Mouse (Mus musculus) midbrain, embryonic 16.5 days (tissue): Measurements from ENCODE around the gene Col23a1. TPM values are rescaled to one million over a fixed set of nuclear protein-coding genes. Genes with fewer than 3 reads are reported as not detected.

Source experiments
- ATAC-seq: fragments of 200-750 bp; cut with Nextera tagmentation; 2 replicates; pipeline ENCODE4 v1.8.0; 2017; ENCODE audit warnings: moderate TSS enrichment
- H3K27ac ChIP-seq: fragments of 300-500 bp; sonication (generic); 2 replicates; pipeline ENCODE4 v1.5.1; 2014; ENCODE audit warnings: mild to moderate bottlenecking, low read length, mixed read lengths
- H3K27me3 ChIP-seq: fragments of 300-500 bp; sonication (generic); 2 replicates; pipeline ENCODE4 v1.6.1; 2014; ENCODE audit warnings: low read depth, low read length, mixed read lengths; ENCODE audit not compliant: control insufficient read depth, insufficient read depth
- H3K36me3 ChIP-seq: fragments of 300-500 bp; sonication (generic); 2 replicates; pipeline ENCODE4 v1.6.1; 2014; ENCODE audit warnings: mild to moderate bottlenecking, low read length, moderate library complexity, mixed read lengths; ENCODE audit not compliant: control insufficient read depth, insufficient read depth
- H3K4me1 ChIP-seq: fragments of 300-500 bp; sonication (generic); 2 replicates; pipeline ENCODE4 v1.6.1; 2014; ENCODE audit warnings: mild to moderate bottlenecking, low read length, mixed read lengths; ENCODE audit not compliant: control insufficient read depth, insufficient read depth
- H3K4me2 ChIP-seq: fragments of 300-500 bp; sonication (generic); 2 replicates; pipeline ENCODE4 v1.6.1; 2014; ENCODE audit warnings: mild to moderate bottlenecking, low read length, mixed read lengths
- H3K4me3 ChIP-seq: fragments of 300-500 bp; sonication (generic); 2 replicates; pipeline ENCODE4 v1.5.1; 2014; ENCODE audit warnings: low read depth, mild to moderate bottlenecking, low read length, moderate library complexity, mixed read lengths
- H3K9ac ChIP-seq: fragments of 300-500 bp; sonication (generic); 2 replicates; pipeline ENCODE4 v1.6.1; 2014; ENCODE audit warnings: low read depth, low read length, mixed read lengths
- H3K9me3 ChIP-seq: fragments of 300-500 bp; sonication (generic); replicated peaks from 2 replicates; pipeline ENCODE4 v1.6.1; 2014; ENCODE audit warnings: mild to moderate bottlenecking, low read length, mixed read lengths; ENCODE audit not compliant: control insufficient read depth, poor library complexity, severe bottlenecking
- WGBS: fragments of 180-500 bp; shearing (Covaris S2); extraction: QIAGEN DNeasy Blood & Tissue Kit; methylation state at CpG from one replicate; pipeline ENCODE4 v1.1.7; 2014; 5-methylcytosine and 5-hydroxymethylcytosine counted together
- polyA plus RNA-seq: library from polyadenylated mRNA; unstranded; fragments of >200 nt; fragmentation: Nextera tagmentation; extraction: Ambion mirVana; gene quantifications from 2 replicates; pipeline ENCODE4 v1.2.1, GENCODE M21; 2015

Gene Col23a1
- polyA plus RNA-seq, 1 experiment from 2014 or later: 3.0 TPM

- H3K4me3 ChIP-seq: no peak overlapping the region
- no peak overlapping the region for H3K27ac ChIP-seq
- no peaks in the 10 kb centered on the region for H3K27me3 ChIP-seq
- H3K4me1 ChIP-seq: peaks cover 16% of the 10 kb centered on the region
- no peak overlapping the region for H3K9ac ChIP-seq
- ATAC-seq: no peak
- H3K4me2 ChIP-seq: no peak overlapping the region
- WGBS: 21% methylated on average over 8 of the region's 8 CpGs
- no peaks in the 10 kb centered on the region for H3K9me3 ChIP-seq
- H3K36me3 ChIP-seq: peaks cover 10% of the 10 kb centered on the region
Observed at GRCm38 (mm10) chr11:51582713-51583112, 293.0 kb downstream of the Col23a1 start.

- 5% methylated on average over 9 of the region's 9 CpGs for WGBS
- ATAC-seq: peak; percentile 59
Observed at GRCm38 (mm10) chr11:51584057-51584430, 294.3 kb downstream of the Col23a1 start.

GRCm38 (mm10) chr11:51584431-51585248 lies 294.9 kb downstream of the Col23a1 start, which contains the start of gene Phykpl:
Gene Phykpl, plus strand, starts transcription at chr11:51584757.
- Histone ChIP-seq H3K4me3 (peak within 1 kb of the TSS; percentile 71), H3K27ac (peak within 1 kb of the TSS; percentile 91), H3K4me2 (peak within 1 kb of the TSS; percentile 92), H3K27me3 (no peaks in the 10 kb centered on the region), H3K9ac (peak within 1 kb of the TSS; percentile 82), H3K9me3 (no peaks in the 10 kb centered on the region), H3K4me1 (peaks cover 16% of the 10 kb centered on the region), H3K36me3 (peaks cover 16% of the 10 kb centered on the region)
- WGBS: under 1% methylated on average over 59 of the region's 59 CpGs
- peak; percentile 94 for ATAC-seq

More at GRCm38 (mm10) chr11:51584057-51584430, 294.3 kb downstream of the Col23a1 start:
- Histone ChIP-seq H3K36me3 (peaks cover 13% of the 10 kb centered on the region), H3K27me3 (no peaks in the 10 kb centered on the region), H3K4me2 (peak overlapping the region; percentile 92), H3K4me1 (peaks cover 16% of the 10 kb centered on the region), H3K27ac (peak overlapping the region; percentile 91), H3K4me3 (peak overlapping the region; percentile 71), H3K9me3 (no peaks in the 10 kb centered on the region), H3K9ac (peak overlapping the region; percentile 82)

GRCm38 (mm10) chr11:51585608-51586252 lies 296.0 kb downstream of the Col23a1 start:
- ATAC-seq: peak; percentile 9
- Histone ChIP-seq H3K4me2 (peak overlapping the region; percentile 92), H3K4me3 (no peak overlapping the region; the same call in 1 of the 2 replicates), H3K27me3 (no peaks in the 10 kb centered on the region), H3K27ac (0 out of 2 replicates have a peak overlapping the region, but pooled peaks have one; percentile 91), H3K9ac (peak overlapping the region; percentile 82; the same call in 1 of the 2 replicates), H3K4me1 (peaks cover 16% of the 10 kb centered on the region), H3K36me3 (peaks cover 20% of the 10 kb centered on the region), H3K9me3 (no peaks in the 10 kb centered on the region)
- 65% methylated on average over 8 of the region's 8 CpGs for whole genome bisulfite sequencing

GRCm38 (mm10) chr11:51586411-51586810 lies 296.7 kb downstream of the Col23a1 start:
- Histone ChIP-seq H3K27ac (no peak overlapping the region), H3K9ac (no peak overlapping the region), H3K4me2 (no peak overlapping the region), H3K9me3 (no peaks in the 10 kb centered on the region), H3K36me3 (peaks cover 26% of the 10 kb centered on the region), H3K4me1 (peaks cover 16% of the 10 kb centered on the region), H3K27me3 (no peaks in the 10 kb centered on the region), H3K4me3 (no peak overlapping the region)
- WGBS: 93% methylated on average over 13 of the region's 13 CpGs
- no peak for ATAC-seq

- Histone ChIP-seq H3K9me3 (no peaks in the 10 kb centered on the region), H3K36me3 (peaks cover 26% of the 10 kb centered on the region), H3K4me2 (no peak overlapping the region), H3K4me1 (peaks cover 16% of the 10 kb centered on the region), H3K27me3 (no peaks in the 10 kb centered on the region), H3K4me3 (no peak overlapping the region), H3K9ac (no peak overlapping the region), H3K27ac (no peak overlapping the region)
- WGBS: 86% methylated on average over 1 of the region's 1 CpGs
- ATAC-seq: no peak
Observed at GRCm38 (mm10) chr11:51587059-51587458, 297.3 kb downstream of the Col23a1 start.

- no peak for ATAC-seq
- Histone ChIP-seq H3K4me1 (peaks cover 12% of the 10 kb centered on the region), H3K4me2 (no peak overlapping the region), H3K9ac (no peak overlapping the region), H3K27ac (no peak overlapping the region), H3K9me3 (no peaks in the 10 kb centered on the region), H3K27me3 (no peaks in the 10 kb centered on the region), H3K36me3 (peaks cover 30% of the 10 kb centered on the region), H3K4me3 (no peak overlapping the region)
- WGBS: 96% methylated on average over 3 of the region's 3 CpGs
Observed at GRCm38 (mm10) chr11:51588833-51589232, 299.1 kb downstream of the Col23a1 start.

GRCm38 (mm10) chr11:51590002-51590401 lies 300.3 kb downstream of the Col23a1 start:
- no peak for ATAC-seq
- Histone ChIP-seq H3K4me3 (no peak overlapping the region), H3K9ac (no peak overlapping the region), H3K9me3 (no peaks in the 10 kb centered on the region), H3K27ac (no peak overlapping the region), H3K36me3 (peaks cover 30% of the 10 kb centered on the region), H3K4me2 (no peak overlapping the region), H3K27me3 (no peaks in the 10 kb centered on the region), H3K4me1 (peaks cover 8% of the 10 kb centered on the region)

- no peak for ATAC-seq
- WGBS: 82% methylated on average over 7 of the region's 7 CpGs
- Histone ChIP-seq H3K4me1 (no peaks in the 10 kb centered on the region), H3K4me2 (no peak overlapping the region), H3K9me3 (no peaks in the 10 kb centered on the region), H3K27ac (no peak overlapping the region), H3K36me3 (peaks cover 40% of the 10 kb centered on the region), H3K27me3 (no peaks in the 10 kb centered on the region), H3K9ac (no peak overlapping the region), H3K4me3 (no peak overlapping the region)
Observed at GRCm38 (mm10) chr11:51591168-51591567, 301.4 kb downstream of the Col23a1 start.
